Mouse (Mus musculus) ES-E14 (cell line): Measurements from ENCODE around the gene Ddx6. TPM values are rescaled to one million over a fixed set of nuclear protein-coding genes. Genes with fewer than 3 reads are reported as not detected.

Experiments
- DNase-seq: peaks from one replicate; pipeline ENCODE4 v3.0.0-alpha.2; 2013; ENCODE audit warnings: low read depth, low spot score
- H3K27ac ChIP-seq: 2 replicates; pipeline ENCODE4 v1.5.1; 2012; ENCODE audit warnings: low read depth, mild to moderate bottlenecking, low read length, moderate library complexity, mixed read lengths; ENCODE audit not compliant: poor library complexity, insufficient read depth, severe bottlenecking
- H3K36me3 ChIP-seq: 2 replicates; pipeline ENCODE4 v1.6.1; 2012; ENCODE audit warnings: mild to moderate bottlenecking, low read length, moderate library complexity, mixed read lengths; ENCODE audit not compliant: control insufficient read depth, poor library complexity, insufficient read depth, severe bottlenecking
- H3K4me1 ChIP-seq, 2 experiments: fragments of 150-350 bp in 1 of 2; sonication (generic) in 1 of 2; 2 replicates each; pipeline ENCODE4 v1.6.1; 2012; ENCODE audit warnings: low read length in 2 of 2, mild to moderate bottlenecking in 1 of 2, mixed read lengths in 1 of 2; ENCODE audit not compliant: control insufficient read depth in 2 of 2, insufficient read depth in 2 of 2, poor library complexity in 1 of 2
- H3K4me3 ChIP-seq, 2 experiments: fragments of 150-350 bp in 1 of 2; sonication (generic) in 1 of 2; 2 replicates each; pipeline ENCODE4 v1.5.1; 2012; ENCODE audit warnings: low read length in 2 of 2, low read depth in 1 of 2, mild to moderate bottlenecking in 1 of 2, mixed read lengths in 1 of 2; ENCODE audit not compliant: insufficient read depth in 1 of 2, poor library complexity in 1 of 2, severe bottlenecking in 1 of 2
- H3K9ac ChIP-seq: 2 replicates; pipeline ENCODE4 v1.6.1; 2012; ENCODE audit warnings: low read depth, mild to moderate bottlenecking, low read length, mixed read lengths; ENCODE audit not compliant: poor library complexity, insufficient read depth, severe bottlenecking
- H3K9me3 ChIP-seq: fragments of 150-350 bp; sonication (generic); 2 replicates; pipeline ENCODE4 v1.6.1; 2012; ENCODE audit warnings: low read depth, mild to moderate bottlenecking, low read length; ENCODE audit not compliant: control insufficient read depth, insufficient read depth
- CHD2 ChIP-seq: IDR thresholded peaks from 2 replicates; pipeline ENCODE4 v1.6.1; 2014; ENCODE audit warnings: mild to moderate bottlenecking, low read depth, low read length, inconsistent platforms
- HCFC1 ChIP-seq: IDR thresholded peaks from 2 replicates; pipeline ENCODE4 v1.6.1; 2012; ENCODE audit warnings: low read length, inconsistent platforms, borderline replicate concordance; ENCODE audit not compliant: insufficient read depth
- MAFK ChIP-seq: IDR thresholded peaks from 2 replicates; pipeline ENCODE4 v1.6.1; 2014; ENCODE audit warnings: mild to moderate bottlenecking, low read depth, low read length, inconsistent platforms; ENCODE audit not compliant: insufficient read depth
- ZC3H11A ChIP-seq: IDR thresholded peaks from 2 replicates; pipeline ENCODE4 v1.6.1; 2012; ENCODE audit warnings: low read depth, mild to moderate bottlenecking, inconsistent platforms, low read length, borderline replicate concordance
- ZNF384 ChIP-seq: IDR thresholded peaks from 2 replicates; pipeline ENCODE4 v1.6.1; 2012; ENCODE audit warnings: low read depth, low read length, inconsistent platforms
- in situ Hi-C, 2 experiments: fragments of 600-800 bp; cut with MboI; formaldehyde crosslinking; loops; one replicate each; pipeline ENCODE4 v1.15.1; 2025; ENCODE audit warnings: low sequenced_read_pairs in 2 of 2, inconsistent platforms in 1 of 2; ENCODE audit not compliant: unreplicated experiment in 2 of 2
- total RNA-seq: library from RNA; depleted of rRNA; stranded (reverse); fragments of 300-350 nt; gene quantifications from 2 replicates; pipeline ENCODE4 v1.2.3, GENCODE M21; 2012

Gene Ddx6
- total RNA-seq, 1 experiment: 52.7 TPM

DNA sequence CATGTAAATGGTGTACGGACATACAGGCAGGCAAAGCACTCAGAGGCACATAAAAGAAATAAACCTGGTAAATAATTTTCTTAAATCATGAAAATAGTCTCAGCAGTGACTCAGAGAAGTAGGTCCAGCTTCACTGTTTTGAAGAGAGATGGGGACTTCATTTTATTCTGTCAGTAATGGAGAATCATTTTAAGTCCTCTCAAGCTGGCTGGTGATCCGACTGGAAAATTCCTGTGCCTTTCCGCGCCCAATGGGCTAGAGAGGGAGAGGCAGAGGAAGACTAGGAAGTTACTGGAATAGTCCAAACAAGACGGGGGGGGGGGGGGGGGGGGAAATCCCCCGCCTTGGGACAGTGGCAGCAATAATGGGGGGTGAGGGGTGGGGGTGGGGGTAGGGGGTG is 5.1 kb upstream of the Ddx6 start:
- H3K9me3 ChIP-seq: no peaks in the 10 kb centered on the region
- peak overlapping the region in 1 of 2 experiments; percentile 58; a peak in 1 of 4 replicates for H3K4me3 ChIP-seq
- H3K9ac ChIP-seq: no peak overlapping the region
- peak overlapping the region; percentile 15; the same call in 1 of the 2 replicates for H3K27ac ChIP-seq
- in situ Hi-C loops: no loop called here
- H3K4me1 ChIP-seq: peaks cover 14 to 24% of the 10 kb centered on the region in 2 experiments
- TF ChIP-seq CHD2 (no peak), MAFK (no peak), ZNF384 (no peak), HCFC1 (no peak), ZC3H11A (no peak)
- no peaks in the 10 kb centered on the region for H3K36me3 ChIP-seq
- DNase-seq: no peak

DNA sequence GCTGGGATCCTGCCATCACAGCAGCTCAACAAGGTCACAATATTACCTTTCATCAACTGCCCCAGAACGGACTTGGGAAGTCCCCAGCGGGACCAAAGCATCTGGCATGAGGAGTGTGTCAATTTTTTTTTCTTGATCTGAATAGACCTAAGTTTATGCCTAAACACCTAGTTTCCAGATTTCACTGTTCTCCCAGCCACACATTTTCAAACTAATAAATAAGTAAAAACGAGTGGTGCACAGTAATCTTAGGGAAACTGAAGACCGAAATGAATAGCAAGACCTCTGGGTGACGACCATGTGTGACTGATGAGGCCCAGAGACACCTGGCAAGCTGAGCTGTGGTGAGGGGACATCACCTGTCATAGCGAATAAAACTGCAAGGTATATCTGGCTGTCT is 3.9 kb upstream of the Ddx6 start:
- Histone ChIP-seq H3K36me3 (no peaks in the 10 kb centered on the region), H3K9me3 (no peaks in the 10 kb centered on the region), H3K27ac (no peak overlapping the region), H3K4me1 (peaks cover 14 to 22% of the 10 kb centered on the region in 2 experiments), H3K4me3 (no peak overlapping the region), H3K9ac (no peak overlapping the region)
- no peak for DNase-seq
- TF ChIP-seq ZNF384: no peak
- TF ChIP-seq HCFC1: no peak
- no peak for TF ChIP-seq ZC3H11A
- no peak for TF ChIP-seq CHD2
- in situ Hi-C loops: no loop called here

DNA sequence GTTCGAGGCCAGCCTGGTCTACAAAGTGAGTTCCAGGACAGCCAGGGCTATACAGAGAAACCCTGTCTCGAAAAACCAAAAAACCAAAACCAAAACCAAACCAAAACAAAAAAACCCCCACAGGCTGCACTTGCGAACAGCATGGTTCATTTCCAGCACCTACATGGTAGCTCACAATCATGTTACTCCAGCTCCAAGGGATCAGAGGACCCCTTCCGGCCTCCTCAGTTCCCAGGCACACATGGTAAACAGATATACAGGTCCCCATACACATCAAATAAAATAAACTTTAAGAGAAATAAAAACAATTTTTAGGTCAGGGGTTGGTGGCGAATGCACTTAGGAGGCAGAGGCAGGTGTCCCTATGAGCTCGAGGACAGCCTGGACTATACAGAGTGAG is 1.9 kb upstream of the Ddx6 start:
- no peak for DNase-seq
- H3K9ac ChIP-seq: peak overlapping the region; percentile 34; the same call in 1 of the 2 replicates
- in situ Hi-C loops: no loop called here
- 0 out of 4 replicates have a peak overlapping the region, but pooled peaks of 1 of the 2 experiments have one; percentile 85 for H3K4me3 ChIP-seq
- TF ChIP-seq ZNF384 (no peak), CHD2 (no peak), ZC3H11A (no peak), MAFK (no peak), HCFC1 (no peak)
- peaks cover 5 to 21% of the 10 kb centered on the region in 2 experiments; a peak in 3 of 4 replicates for H3K4me1 ChIP-seq
- no peaks in the 10 kb centered on the region for H3K9me3 ChIP-seq
- H3K36me3 ChIP-seq: peaks cover 3% of the 10 kb centered on the region
- H3K27ac ChIP-seq: peak overlapping the region; percentile 23; the same call in 1 of the 2 replicates

DNA sequence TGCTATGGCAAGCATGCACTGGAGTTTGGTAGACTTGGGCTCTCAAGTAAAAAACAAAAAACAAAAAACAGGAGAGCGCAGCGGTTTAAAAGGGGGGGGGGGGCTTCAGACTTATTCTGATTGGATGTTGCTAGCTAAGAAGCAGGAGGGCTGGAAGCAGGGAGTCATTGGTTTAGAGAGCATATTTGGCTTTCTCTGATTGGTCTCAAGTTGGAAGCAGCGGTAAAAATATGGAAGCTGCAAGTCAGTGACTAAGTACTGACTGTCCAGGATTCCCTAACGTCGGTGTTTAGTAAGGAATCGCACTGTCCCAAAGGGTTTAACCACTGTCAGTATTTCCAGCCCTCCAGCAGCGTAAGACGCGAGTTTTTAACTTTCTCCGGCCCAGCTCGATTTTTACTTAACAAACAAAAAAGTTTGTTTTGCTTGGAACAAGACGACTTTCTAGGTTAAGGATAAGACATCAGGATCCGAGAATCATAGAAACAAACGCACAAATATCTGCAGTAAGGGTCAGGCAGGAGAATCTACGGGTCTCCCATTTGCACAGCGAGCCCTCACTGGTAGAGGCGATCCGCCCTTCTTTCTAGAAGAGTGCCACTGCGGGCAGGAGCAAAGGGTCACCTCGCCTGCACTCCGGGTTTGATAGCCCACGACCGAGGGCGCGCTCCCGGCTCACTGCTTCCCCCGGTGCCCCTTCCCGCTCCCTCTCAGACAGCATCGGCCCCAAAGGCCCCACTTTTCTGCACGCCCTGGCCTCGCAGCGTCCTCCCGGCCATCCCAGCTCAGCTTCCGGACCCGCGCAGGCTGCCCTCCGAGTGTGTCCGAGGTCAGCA is 1.0 kb upstream of the Ddx6 start:
- in situ Hi-C loops: no loop called here
- Histone ChIP-seq H3K4me3 (peak overlapping the region; percentile 85 to 86), H3K9me3 (no peaks in the 10 kb centered on the region), H3K4me1 (peaks cover 3 to 16% of the 10 kb centered on the region in 2 experiments; a peak in 3 of 4 replicates), H3K27ac (peak overlapping the region; percentile 86), H3K36me3 (peaks cover 9% of the 10 kb centered on the region), H3K9ac (peak overlapping the region; percentile 93)
- DNase-seq: no peak
- TF ChIP-seq HCFC1 (no peak; the same call in 1 of the 2 replicates), ZNF384 (no peak), CHD2 (no peak), ZC3H11A (no peak), MAFK (no peak)

DNA sequence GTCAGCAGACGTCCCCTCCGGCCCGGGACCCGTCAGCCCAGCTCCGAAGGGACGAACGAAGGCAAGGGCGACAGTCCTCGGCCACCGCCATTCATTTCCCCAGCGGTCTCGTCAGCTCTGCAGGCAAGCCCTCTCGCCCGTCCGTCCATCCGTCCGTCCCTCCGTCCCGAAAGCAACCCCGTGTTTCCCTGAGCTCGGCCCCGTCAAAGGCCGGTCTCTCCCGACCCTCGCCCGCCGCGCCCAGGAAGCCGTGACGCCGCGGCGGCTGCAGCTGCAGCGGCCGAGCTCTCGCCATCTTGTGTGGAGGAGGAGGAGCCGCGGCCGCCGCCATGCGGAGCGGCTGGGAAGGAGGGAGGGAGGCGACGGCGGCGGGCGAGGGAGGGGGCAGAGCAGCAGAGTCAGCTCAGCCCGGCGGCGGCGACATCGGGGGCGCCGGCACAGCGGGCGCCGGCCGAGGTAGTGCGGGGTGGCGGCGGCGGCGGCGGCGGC is 358 bp upstream of the Ddx6 start:
- peak overlapping the region; percentile 86 for H3K27ac ChIP-seq
- H3K4me1 ChIP-seq: peaks cover 5 to 11% of the 10 kb centered on the region in 2 experiments; a peak in 3 of 4 replicates
- in situ Hi-C loops: no loop called here
- peak overlapping the region; percentile 85 to 86 for H3K4me3 ChIP-seq
- no peak for TF ChIP-seq ZNF384
- no peaks in the 10 kb centered on the region for H3K9me3 ChIP-seq
- H3K9ac ChIP-seq: peak overlapping the region; percentile 93
- DNase-seq: no peak
- peaks cover 12% of the 10 kb centered on the region for H3K36me3 ChIP-seq
